Mouse (Mus musculus) spleen, postnatal 0 days (tissue): ENCODE results near the gene Fam193a. TPM values are rescaled to one million over a fixed set of nuclear protein-coding genes. Genes with fewer than 3 reads are reported as not detected.

Experiments
- polyA plus RNA-seq: library from polyadenylated mRNA; unstranded; fragments of >200 nt; fragmentation: Nextera tagmentation; extraction: Ambion mirVana; gene quantifications from 2 replicates; pipeline ENCODE4 v1.2.1, GENCODE M21; 2015

Gene Fam193a
- polyA plus RNA-seq = 6.9 and 8.2 TPM in 2 replicates

DNA sequence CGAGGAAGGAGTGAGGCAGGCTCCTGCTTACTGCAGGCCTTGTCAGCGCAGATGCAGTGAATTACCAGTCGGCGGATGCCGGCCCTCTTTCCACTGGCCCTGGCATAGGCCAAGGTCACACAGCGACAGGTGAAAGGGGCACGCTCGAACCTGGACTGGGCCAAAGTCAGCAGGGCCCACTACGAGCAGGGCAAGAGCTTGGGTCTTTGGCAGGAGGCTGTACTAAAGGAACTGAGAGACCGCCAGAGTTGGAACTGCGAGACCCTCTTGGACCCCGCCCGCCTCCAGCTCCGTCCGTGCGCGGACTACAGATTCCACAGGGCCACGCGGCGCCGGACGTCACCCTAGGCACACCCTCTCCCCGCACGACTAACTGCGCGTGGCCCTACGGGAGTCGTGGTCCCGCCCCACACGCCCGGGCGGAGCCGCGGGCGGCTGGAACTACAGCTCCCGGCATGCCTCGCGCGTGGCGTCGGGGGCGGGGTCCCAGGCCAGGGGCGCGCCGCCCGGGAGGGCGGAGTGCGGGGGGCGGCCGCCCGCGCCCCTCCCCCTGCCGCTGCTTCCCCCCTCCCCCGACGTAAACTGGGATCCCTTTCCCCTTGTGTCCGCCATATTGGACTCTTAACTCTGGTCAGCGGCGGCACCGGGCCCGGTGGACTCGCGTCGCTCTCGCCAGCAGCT is at the start of gene Fam193a:
Fam193a (plus strand) TSS at position 593 of the 681 bp plus-strand sequence.

DNA sequence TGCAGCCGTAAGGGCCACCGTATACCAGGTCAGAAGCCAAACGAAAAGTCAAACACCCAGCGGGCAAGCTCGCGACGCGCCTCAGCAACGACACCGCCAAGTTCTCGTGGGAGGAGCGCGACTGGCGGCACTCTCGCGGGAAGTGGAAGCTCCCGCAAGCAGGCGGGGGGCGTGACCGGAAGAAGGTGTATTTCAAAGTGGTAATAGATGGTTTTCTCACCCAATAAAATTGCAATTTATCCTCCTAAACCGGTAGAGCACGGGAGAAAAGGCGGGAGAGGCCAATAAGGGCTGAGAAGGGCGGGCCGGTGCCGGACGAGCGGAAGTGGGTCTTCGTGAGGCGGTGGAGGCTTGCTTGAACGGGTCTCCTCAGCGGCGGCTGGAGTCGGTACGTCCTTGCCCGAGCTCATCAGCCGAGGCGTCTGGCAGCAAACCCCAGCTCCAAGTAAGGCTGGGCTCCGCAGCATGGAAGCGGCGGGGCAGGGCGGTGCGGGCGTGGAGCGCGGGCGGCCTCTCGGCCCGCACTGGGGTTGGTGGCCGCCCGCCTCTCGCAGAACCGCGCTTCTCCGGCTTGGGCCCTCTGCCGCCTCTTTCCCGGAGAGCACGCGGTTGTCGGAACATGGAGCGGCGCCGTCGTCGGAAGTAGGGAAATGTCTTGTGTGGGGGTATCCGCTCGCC is 33.5 kb upstream of the Fam193a start, which contains the start of gene Rnf4:
Rnf4 (plus strand) TSS at position 193 of the 678 bp plus-strand sequence.

GRCm38 (mm10) chr5:34513466-34514217 is 143.9 kb downstream of the Fam193a start, which contains the start of gene Tnip2:
Gene Tnip2, minus strand, starts transcription at chr5:34513991.

GRCm38 (mm10) chr5:34525663-34526476 is 156.1 kb downstream of the Fam193a start, which contains the start of gene Sh3bp2:
Gene Sh3bp2, plus strand, starts transcription at chr5:34525838.

Other genes starting within 250 kb of the Fam193a start
- 1.8 and 4.2 TPM in 2 replicates for gene Poln, start 200.5 kb upstream of the Fam193a start, polyA plus RNA-seq
- 32.3 and 35.7 TPM in 2 replicates for gene Haus3, start 200.4 kb upstream of the Fam193a start, polyA plus RNA-seq
- gene Mxd4, start 182.2 kb upstream of the Fam193a start, polyA plus RNA-seq = 16.0 and 21.2 TPM in 2 replicates
- gene Zfyve28, start 81.5 kb upstream of the Fam193a start, polyA plus RNA-seq = 0.13 TPM in 2 replicates
- gene Cfap99, start 81.3 kb upstream of the Fam193a start, polyA plus RNA-seq = not detected in 2 replicates
- gene Rnf4, start 33.6 kb upstream of the Fam193a start, polyA plus RNA-seq = 73.5 and 75.8 TPM in 2 replicates
- 8.9 and 11.9 TPM in 2 replicates for gene Tnip2, start 144.1 kb downstream of the Fam193a start, polyA plus RNA-seq
- 12.9 and 15.5 TPM in 2 replicates for gene Sh3bp2, start 155.9 kb downstream of the Fam193a start, polyA plus RNA-seq
- gene Add1, start 203.7 kb downstream of the Fam193a start, polyA plus RNA-seq = 135 and 138 TPM in 2 replicates